Mouse (Mus musculus) bone marrow, adult 2 months (tissue): Measurements from ENCODE around the gene Cngb1.

Experiments used
- CTCF ChIP-seq: fragments of 200-500 bp; IDR thresholded peaks from 2 replicates; pipeline ENCODE4 v1.5.1; 2011; ENCODE audit warnings: low read length, control low read depth; ENCODE audit not compliant: control insufficient read depth, insufficient read depth
- POLR2A ChIP-seq: fragments of 200-500 bp; IDR thresholded peaks from 2 replicates; pipeline ENCODE4 v1.6.1; 2011; ENCODE audit warnings: low read depth, mild to moderate bottlenecking, control low read depth, low read length, borderline replicate concordance; ENCODE audit not compliant: control insufficient read depth

DNA sequence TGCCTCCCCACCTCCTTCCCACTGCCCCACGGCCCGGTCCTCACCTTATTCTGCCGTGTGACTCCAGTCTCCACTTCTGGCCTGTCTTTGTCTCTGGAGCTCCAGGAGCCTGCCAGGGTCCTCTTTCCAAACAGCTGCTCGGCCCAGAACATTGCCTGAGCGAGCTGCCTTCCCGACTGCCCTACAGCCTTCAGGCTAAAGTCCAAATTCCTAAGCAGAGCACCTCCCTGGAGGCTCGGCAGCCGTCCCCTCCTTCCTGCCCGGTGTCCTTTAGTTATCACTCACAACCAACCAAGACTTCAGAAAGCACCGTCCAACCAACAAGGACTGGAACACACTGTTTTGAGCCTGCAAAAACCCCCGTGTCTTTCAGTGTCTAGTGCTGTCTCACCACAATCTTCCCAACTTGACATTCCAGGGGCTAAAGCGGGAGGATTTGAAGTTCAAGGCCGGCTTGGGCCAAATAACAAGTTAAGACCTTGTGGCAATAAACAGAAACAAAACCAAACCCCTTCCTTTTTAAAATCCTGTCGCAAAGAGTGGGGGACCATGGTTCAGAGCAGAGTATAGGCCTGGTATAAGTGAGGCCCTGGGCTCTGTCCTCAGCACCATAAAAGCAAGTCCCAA lies 103.6 kb downstream of the Cngb1 start, which contains the start of gene Kifc3:
- no peak for TF ChIP-seq POLR2A
- no peak for TF ChIP-seq CTCF
